Mouse (Mus musculus): Measurements from ENCODE around the gene Efcab6.

- no peak for TF ChIP-seq POLR2A (IDR thresholded peaks at IDR 0.05; ENCODE audit: low read depth, low read length)
- no peak for TF ChIP-seq CTCF (IDR thresholded peaks at IDR 0.05; ENCODE audit: extremely low read depth, insufficient read depth, insufficient read length, insufficient replicate concordance)
These were observed 140.5 kb downstream of the Efcab6 start for GRCm38 (mm10) chr15:83924656-83925055.
